Mouse (Mus musculus) stomach, embryonic 15.5 days (tissue): ENCODE measurements around the gene Snrnp25. TPM values are rescaled to one million over a fixed set of nuclear protein-coding genes. Genes with fewer than 3 reads are reported as not detected.
A peak's percentile ranks its signal among the peaks of the same experiment; 100 is the strongest.

Experiments used
- ATAC-seq: fragments of 200-750 bp; cut with Nextera tagmentation; 2 replicates; pipeline ENCODE4 v1.8.0; 2017; ENCODE audit warnings: low read depth, moderate number of reproducible peaks, moderate TSS enrichment; ENCODE audit not compliant: insufficient read depth, low FRiP score
- H3K27ac ChIP-seq: fragments of 300-500 bp; sonication (generic); 2 replicates; pipeline ENCODE4 v1.5.1; 2015; ENCODE audit warnings: mild to moderate bottlenecking, inconsistent platforms
- H3K27me3 ChIP-seq: fragments of 300-500 bp; sonication (generic); replicated peaks from 2 replicates; pipeline ENCODE4 v1.6.1; 2015; ENCODE audit warnings: inconsistent platforms
- H3K36me3 ChIP-seq: fragments of 300-500 bp; sonication (generic); 2 replicates; pipeline ENCODE4 v1.6.1; 2015; ENCODE audit warnings: inconsistent platforms
- H3K4me1 ChIP-seq: fragments of 300-500 bp; sonication (generic); 2 replicates; pipeline ENCODE4 v1.6.1; 2015; ENCODE audit warnings: inconsistent platforms
- H3K4me2 ChIP-seq: fragments of 300-500 bp; sonication (generic); 2 replicates; pipeline ENCODE4 v1.6.1; 2015; ENCODE audit warnings: mild to moderate bottlenecking, inconsistent platforms
- H3K4me3 ChIP-seq: fragments of 300-500 bp; sonication (generic); replicated peaks from 2 replicates; pipeline ENCODE4 v1.5.1; 2015; ENCODE audit warnings: inconsistent platforms
- H3K9ac ChIP-seq: fragments of 300-500 bp; sonication (generic); 2 replicates; pipeline ENCODE4 v1.6.1; 2015; ENCODE audit warnings: inconsistent platforms
- H3K9me3 ChIP-seq: fragments of 300-500 bp; sonication (generic); 2 replicates; pipeline ENCODE4 v1.6.1; 2016; ENCODE audit warnings: inconsistent platforms
- WGBS: fragments of 180-500 bp; shearing (Covaris S2); methylation state at CpG from one replicate; pipeline ENCODE4 v1.1.7; 2015; 5-methylcytosine and 5-hydroxymethylcytosine counted together
- polyA plus RNA-seq: library from polyadenylated mRNA; unstranded; fragments of >200 nt; fragmentation: Nextera tagmentation; extraction: Ambion mirVana; gene quantifications from 2 replicates; pipeline ENCODE4 v1.2.1, GENCODE M21; 2015

The Snrnp25 gene
- polyA plus RNA-seq, 1 experiment from 2014 or later: 57.5 TPM

DNA sequence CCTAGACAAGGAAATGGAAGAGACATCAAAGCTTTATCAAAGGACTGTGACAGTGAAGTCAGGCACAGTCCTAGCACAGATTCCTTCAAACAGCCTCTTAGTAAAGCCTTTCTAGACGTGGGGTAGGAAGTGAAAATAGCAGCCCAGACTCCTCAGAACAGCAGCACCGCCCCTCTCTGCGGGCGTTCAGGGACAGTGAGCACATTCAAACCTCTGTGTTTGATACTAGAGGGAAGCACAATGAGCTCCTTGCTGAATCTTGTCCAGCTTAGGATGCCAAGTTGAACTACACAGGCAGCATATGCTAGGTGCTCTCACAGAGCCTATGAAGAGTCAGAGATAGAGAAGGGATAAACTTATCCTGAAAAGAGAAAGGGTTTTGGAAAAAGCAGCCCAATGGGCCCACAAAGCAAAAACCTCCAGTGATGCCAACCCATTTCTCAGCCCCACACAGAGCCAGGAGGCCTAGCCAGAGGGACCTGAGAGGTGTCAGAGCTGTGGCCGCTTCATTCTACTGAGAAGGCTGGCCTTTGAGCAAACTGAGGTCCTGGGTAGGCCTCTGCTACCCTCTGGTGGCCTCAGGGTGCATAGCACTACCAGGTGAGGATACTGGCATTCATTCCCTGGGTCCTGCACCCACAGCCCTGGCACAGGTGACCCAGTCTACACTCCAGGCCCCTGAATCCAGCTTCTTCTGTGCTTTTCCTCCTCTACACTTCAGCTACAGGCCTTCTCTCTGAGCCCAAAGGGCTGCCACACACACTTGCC lies 33.1 kb downstream of the Snrnp25 start:
- Histone ChIP-seq H3K27me3 (no peaks in the 10 kb centered on the region), H3K4me3 (no peak overlapping the region), H3K27ac (no peak overlapping the region), H3K4me1 (peaks cover 26% of the 10 kb centered on the region), H3K36me3 (peaks cover 21% of the 10 kb centered on the region), H3K9me3 (no peaks in the 10 kb centered on the region), H3K9ac (no peak overlapping the region), H3K4me2 (no peak overlapping the region)
- 72% methylated on average over 5 of the region's 5 CpGs for WGBS
- peak; percentile 25; the same call in 1 of the 2 replicates for ATAC-seq

- Histone ChIP-seq H3K9ac (no peak overlapping the region), H3K4me3 (no peak overlapping the region), H3K9me3 (no peaks in the 10 kb centered on the region), H3K27ac (peak overlapping the region; percentile 10; the same call in 1 of the 2 replicates), H3K36me3 (peaks cover 16% of the 10 kb centered on the region), H3K27me3 (no peaks in the 10 kb centered on the region), H3K4me1 (peaks cover 5% of the 10 kb centered on the region), H3K4me2 (no peak overlapping the region)
- ATAC-seq: no peak
Measured at GRCm38 (mm10) chr11:32241391-32241790, 36.2 kb downstream of the Snrnp25 start.

GRCm38 (mm10) chr11:32242209-32242608 lies 37.0 kb downstream of the Snrnp25 start:
- no peak for ATAC-seq
- WGBS: 86% methylated on average over 3 of the region's 3 CpGs
- no peak overlapping the region for H3K27ac ChIP-seq

GRCm38 (mm10) chr11:32243205-32243955 lies 38.2 kb downstream of the Snrnp25 start:
- Histone ChIP-seq H3K36me3 (peaks cover 16% of the 10 kb centered on the region), H3K4me3 (no peak overlapping the region), H3K27ac (no peak overlapping the region), H3K4me2 (no peak overlapping the region), H3K9ac (no peak overlapping the region), H3K4me1 (no peaks in the 10 kb centered on the region), H3K9me3 (no peaks in the 10 kb centered on the region), H3K27me3 (no peaks in the 10 kb centered on the region)
- WGBS: 65% methylated on average over 7 of the region's 7 CpGs
- ATAC-seq: no peak

More at GRCm38 (mm10) chr11:32242209-32242608, 37.0 kb downstream of the Snrnp25 start:
- Histone ChIP-seq H3K27me3 (no peaks in the 10 kb centered on the region), H3K36me3 (peaks cover 16% of the 10 kb centered on the region), H3K4me3 (no peak overlapping the region), H3K9ac (no peak overlapping the region), H3K4me2 (no peak overlapping the region), H3K4me1 (no peaks in the 10 kb centered on the region), H3K9me3 (no peaks in the 10 kb centered on the region)

GRCm38 (mm10) chr11:32244064-32244463 lies 38.8 kb downstream of the Snrnp25 start:
- H3K9ac ChIP-seq: no peak overlapping the region
- no peaks in the 10 kb centered on the region for H3K4me1 ChIP-seq
- H3K27me3 ChIP-seq: no peaks in the 10 kb centered on the region
- H3K9me3 ChIP-seq: no peaks in the 10 kb centered on the region
- no peak overlapping the region for H3K4me2 ChIP-seq
- H3K27ac ChIP-seq: 0 out of 2 replicates have a peak overlapping the region, but pooled peaks have one; percentile 37
- ATAC-seq: no peak
- WGBS: 72% methylated on average over 3 of the region's 3 CpGs
- H3K36me3 ChIP-seq: peaks cover 13% of the 10 kb centered on the region
- no peak overlapping the region for H3K4me3 ChIP-seq

- H3K36me3 ChIP-seq: peaks cover 13% of the 10 kb centered on the region
Measured at GRCm38 (mm10) chr11:32244617-32245016, 39.4 kb downstream of the Snrnp25 start.

GRCm38 (mm10) chr11:32245614-32246013 lies 40.4 kb downstream of the Snrnp25 start:
- H3K4me3 ChIP-seq: no peak overlapping the region
- H3K36me3 ChIP-seq: peaks cover 12% of the 10 kb centered on the region
- WGBS: 87% methylated on average over 6 of the region's 6 CpGs
- no peaks in the 10 kb centered on the region for H3K9me3 ChIP-seq
- no peak overlapping the region for H3K27ac ChIP-seq
- peak; percentile 97 for ATAC-seq
- no peak overlapping the region for H3K4me2 ChIP-seq
- H3K4me1 ChIP-seq: no peaks in the 10 kb centered on the region
- no peak overlapping the region for H3K9ac ChIP-seq
- H3K27me3 ChIP-seq: no peaks in the 10 kb centered on the region

More at GRCm38 (mm10) chr11:32244617-32245016, 39.4 kb downstream of the Snrnp25 start:
- WGBS: 90% methylated on average over 1 of the region's 1 CpGs
- H3K9ac ChIP-seq: no peak overlapping the region
- H3K4me2 ChIP-seq: no peak overlapping the region
- H3K4me3 ChIP-seq: no peak overlapping the region
- no peaks in the 10 kb centered on the region for H3K9me3 ChIP-seq
- H3K27ac ChIP-seq: no peak overlapping the region
- H3K4me1 ChIP-seq: no peaks in the 10 kb centered on the region
- ATAC-seq: no peak
- H3K27me3 ChIP-seq: no peaks in the 10 kb centered on the region

DNA sequence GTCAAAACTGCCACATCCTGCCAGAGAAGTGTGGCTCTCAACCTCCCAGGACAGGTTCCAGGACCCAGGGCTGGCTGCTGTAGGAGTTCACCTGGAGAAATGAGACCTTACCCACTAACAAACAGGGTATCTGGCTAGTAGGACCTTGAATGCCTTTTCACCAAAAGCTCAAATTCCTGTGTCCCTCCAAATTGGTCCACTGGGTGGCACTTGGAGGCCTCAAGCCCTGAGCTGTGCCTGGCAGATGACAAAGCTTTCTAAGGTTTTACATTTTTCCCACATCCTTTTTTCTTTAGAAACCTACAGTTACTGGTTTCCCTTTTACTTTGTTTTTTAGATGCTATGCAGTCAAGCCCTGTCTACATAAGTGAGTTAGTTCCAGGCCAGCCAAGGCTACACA lies 41.9 kb downstream of the Snrnp25 start:
- Histone ChIP-seq H3K4me2 (no peak overlapping the region), H3K36me3 (peaks cover 8% of the 10 kb centered on the region), H3K27me3 (no peaks in the 10 kb centered on the region), H3K9ac (no peak overlapping the region), H3K4me1 (no peaks in the 10 kb centered on the region), H3K27ac (no peak overlapping the region), H3K4me3 (no peak overlapping the region), H3K9me3 (no peaks in the 10 kb centered on the region)
- no peak for ATAC-seq

DNA sequence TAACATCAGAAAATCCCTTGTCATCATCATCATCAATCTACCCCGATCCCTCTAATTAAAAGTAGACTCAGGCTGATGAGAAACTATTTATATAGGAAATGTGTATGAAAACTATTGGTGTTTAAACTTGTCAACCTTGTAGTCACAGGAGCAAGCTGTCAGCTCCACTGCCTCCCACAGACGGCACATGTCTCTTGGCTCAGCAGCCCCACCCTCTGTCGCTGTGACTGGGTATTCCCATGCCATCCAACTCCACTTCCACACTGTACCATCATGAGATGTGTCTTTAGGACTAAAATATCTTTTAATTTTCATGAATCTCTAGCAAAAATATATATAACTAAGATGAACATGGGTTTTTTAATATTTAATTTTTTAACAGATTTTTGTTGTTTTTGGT lies 43.1 kb downstream of the Snrnp25 start:
- no peak for ATAC-seq
- peaks cover 8% of the 10 kb centered on the region for H3K36me3 ChIP-seq
- no peak overlapping the region for H3K27ac ChIP-seq
- H3K4me2 ChIP-seq: no peak overlapping the region
- no peaks in the 10 kb centered on the region for H3K9me3 ChIP-seq
- WGBS: 74% methylated on average over 3 of the region's 3 CpGs
- H3K4me3 ChIP-seq: no peak overlapping the region
- no peaks in the 10 kb centered on the region for H3K4me1 ChIP-seq
- no peak overlapping the region for H3K9ac ChIP-seq
- no peaks in the 10 kb centered on the region for H3K27me3 ChIP-seq

- H3K36me3 ChIP-seq: peaks cover 8% of the 10 kb centered on the region
- no peaks in the 10 kb centered on the region for H3K4me1 ChIP-seq
- no peaks in the 10 kb centered on the region for H3K27me3 ChIP-seq
- WGBS: 82% methylated on average over 8 of the region's 8 CpGs
- ATAC-seq: peak; percentile 99
- H3K4me3 ChIP-seq: no peak overlapping the region
- H3K9ac ChIP-seq: no peak overlapping the region
- H3K9me3 ChIP-seq: no peaks in the 10 kb centered on the region
- H3K4me2 ChIP-seq: no peak overlapping the region
- no peak overlapping the region for H3K27ac ChIP-seq
Measured at GRCm38 (mm10) chr11:32250880-32251763, 45.9 kb downstream of the Snrnp25 start.

- no peak overlapping the region for H3K4me3 ChIP-seq
- H3K27ac ChIP-seq: no peak overlapping the region
- H3K9me3 ChIP-seq: no peaks in the 10 kb centered on the region
- WGBS: 100% methylated on average over 1 of the region's 1 CpGs
- no peaks in the 10 kb centered on the region for H3K4me1 ChIP-seq
- no peak overlapping the region for H3K9ac ChIP-seq
- H3K27me3 ChIP-seq: no peaks in the 10 kb centered on the region
- no peak overlapping the region for H3K4me2 ChIP-seq
- H3K36me3 ChIP-seq: peaks cover 5% of the 10 kb centered on the region
- no peak for ATAC-seq
Measured at GRCm38 (mm10) chr11:32253121-32253520, 47.9 kb downstream of the Snrnp25 start.
